Mouse (Mus musculus) ES-Bruce4 (cell line): ENCODE results near the gene Klhdc9.

Experiments used
- CTCF ChIP-seq: IDR thresholded peaks from one replicate; pipeline ENCODE4 v1.8.1; 2011; ENCODE audit warnings: low read depth, low read length
- EP300 ChIP-seq: IDR thresholded peaks from 2 replicates; pipeline ENCODE4 v1.6.1; 2011; ENCODE audit warnings: low read depth, low read length; ENCODE audit not compliant: insufficient read depth
- POLR2A ChIP-seq: IDR thresholded peaks from one replicate; pipeline ENCODE4 v1.8.1; 2011; ENCODE audit warnings: low read length; ENCODE audit not compliant: insufficient read depth

DNA sequence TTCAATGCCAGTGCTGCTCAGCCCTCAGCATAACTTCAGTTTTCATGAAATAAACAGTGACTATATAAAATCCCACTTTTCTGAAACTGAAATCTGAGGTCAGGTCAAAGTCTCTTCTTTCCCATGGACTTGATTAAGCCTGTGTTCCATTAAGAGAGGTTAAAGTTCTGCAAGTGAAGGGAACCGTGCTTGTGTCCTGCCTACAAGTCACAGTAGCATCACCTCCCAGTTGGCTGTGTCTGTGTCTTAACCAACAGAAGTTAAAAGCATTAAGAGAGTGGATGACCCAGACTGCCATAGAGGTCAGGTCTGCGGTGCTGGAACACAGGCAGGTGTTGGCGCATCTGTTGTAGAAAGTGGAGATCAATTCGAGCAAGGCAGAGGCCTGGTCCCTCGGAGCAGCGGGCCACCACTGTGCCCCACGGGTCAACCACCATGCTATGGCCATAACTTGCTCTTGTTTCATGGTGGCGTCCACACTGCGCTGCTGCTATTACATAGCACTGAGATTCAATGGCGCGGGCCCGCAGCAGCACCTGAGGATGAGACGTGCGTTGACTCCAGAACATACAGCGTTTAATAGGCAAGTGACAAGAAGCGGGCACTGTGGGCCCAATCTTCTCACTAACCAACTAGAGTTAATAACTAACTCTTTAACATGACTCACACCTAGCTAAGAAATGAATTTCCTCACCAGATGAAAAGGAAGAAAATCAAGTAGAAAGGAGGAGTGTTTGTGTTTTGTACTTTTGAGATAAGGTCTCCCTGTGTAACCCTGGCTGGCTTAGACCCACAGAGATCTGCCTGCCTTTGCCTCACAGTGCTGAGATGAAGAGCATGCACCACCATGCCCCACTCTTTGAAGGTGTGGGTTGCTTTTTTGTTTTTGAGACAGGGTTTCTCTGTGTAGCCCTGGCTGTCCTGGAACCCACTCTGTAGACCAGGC lies 18.1 kb downstream of the Klhdc9 start:
- TF ChIP-seq CTCF (no peak), POLR2A (no peak), EP300 (no peak)
